Mouse (Mus musculus): ENCODE measurements around the gene Aasdhppt.

- no peak for TF ChIP-seq CTCF (IDR thresholded peaks at IDR 0.05; ENCODE audit: borderline replicate concordance, extremely low read depth, insufficient read depth, insufficient read length)
- no peak for TF ChIP-seq POLR2A (IDR thresholded peaks at IDR 0.05; ENCODE audit: borderline replicate concordance, extremely low read depth, insufficient read depth, insufficient read length, poor library complexity, severe bottlenecking)
These were observed 48.6 kb downstream of the Aasdhppt start for GRCm38 (mm10) chr9:4260746-4261090.
